Mouse (Mus musculus) gastrocnemius, adult 2 months (tissue): ENCODE results near the gene Acad8. TPM values are rescaled to one million over a fixed set of nuclear protein-coding genes. Genes with fewer than 3 reads are reported as not detected.
A peak's percentile ranks its signal among the peaks of the same experiment; 100 is the strongest.

Experiments
- DNase-seq: peaks from one replicate; pipeline ENCODE4 v3.0.0; 2022
- H3K27ac ChIP-seq: fragments of 200-600 bp; 2 replicates; pipeline ENCODE4 v1.8.1; 2022; ENCODE audit warnings: mild to moderate bottlenecking
- H3K4me3 ChIP-seq: fragments of 200-600 bp; 2 replicates; pipeline ENCODE4 v1.8.1; 2022; ENCODE audit warnings: mild to moderate bottlenecking, moderate library complexity
- CTCF ChIP-seq: fragments of 200-600 bp; IDR thresholded peaks from 2 replicates; pipeline ENCODE4 v1.8.1; 2022; ENCODE audit warnings: antibody characterized with exemption, mild to moderate bottlenecking, moderate library complexity
- intact Hi-C: fragments of 180-260 bp; cut with DNase I; formaldehyde crosslinking; loops from one replicate; pipeline ENCODE4 v1.15.1; 2025
- total RNA-seq, 2 experiments: library from RNA; stranded (reverse); gene quantifications; 2 replicates each; pipeline ENCODE4 v1.2.3; 2021

Acad8 gene
- total RNA-seq, 2 experiments from 2014 or later: 31.7 to 37.1 TPM

- DNase-seq: no peak
These were observed 6.6 kb upstream of the Acad8 start for GRCm38 (mm10) chr9:27005933-27006332.

GRCm38 (mm10) chr9:27005231-27005630 lies 5.9 kb upstream of the Acad8 start:
- intact Hi-C loops: no loop called here
- H3K27ac ChIP-seq: no peak overlapping the region
- no peak for TF ChIP-seq CTCF
- no peak for DNase-seq
- no peak overlapping the region for H3K4me3 ChIP-seq

More at GRCm38 (mm10) chr9:27005933-27006332, 6.6 kb upstream of the Acad8 start:
- intact Hi-C loops: no loop called here
- no peak for TF ChIP-seq CTCF
- Histone ChIP-seq H3K27ac (no peak overlapping the region), H3K4me3 (no peak overlapping the region)

GRCm38 (mm10) chr9:26998669-26999460 lies 501 bp downstream of the Acad8 start:
- no peak for TF ChIP-seq CTCF
- intact Hi-C loops: loop anchor here (1.0 kb wide), 1 partner anchor 31 kb away; the partner anchor contains the start of genes Ncapd3 and Vps26b
- H3K27ac ChIP-seq: peak overlapping the region; percentile 94
- H3K4me3 ChIP-seq: peak overlapping the region; percentile 89
- DNase-seq: peak; percentile 38

GRCm38 (mm10) chr9:26997501-26997900 lies 1.9 kb downstream of the Acad8 start:
- H3K4me3 ChIP-seq: no peak overlapping the region
- no peak for TF ChIP-seq CTCF
- intact Hi-C loops: no loop called here
- H3K27ac ChIP-seq: no peak overlapping the region
- no peak for DNase-seq

- no peak for DNase-seq
- no peak overlapping the region for H3K4me3 ChIP-seq
- TF ChIP-seq CTCF: no peak
- intact Hi-C loops: no loop called here
- H3K27ac ChIP-seq: no peak overlapping the region
These were observed 2.3 kb downstream of the Acad8 start for GRCm38 (mm10) chr9:26997062-26997461.

- TF ChIP-seq CTCF: no peak
- intact Hi-C loops: no loop called here
- DNase-seq: no peak
These were observed 5.5 kb downstream of the Acad8 start for GRCm38 (mm10) chr9:26993900-26994299.

GRCm38 (mm10) chr9:26993118-26993517 lies 6.2 kb downstream of the Acad8 start:
- intact Hi-C loops: no loop called here
- Histone ChIP-seq H3K27ac (peak overlapping the region; percentile 1; the same call in 1 of the 2 replicates), H3K4me3 (no peak overlapping the region)
- no peak for TF ChIP-seq CTCF
- no peak for DNase-seq

More at GRCm38 (mm10) chr9:26993900-26994299, 5.5 kb downstream of the Acad8 start:
- Histone ChIP-seq H3K27ac (no peak overlapping the region), H3K4me3 (no peak overlapping the region)

GRCm38 (mm10) chr9:26990181-26990580 lies 9.2 kb downstream of the Acad8 start:
- no peak overlapping the region for H3K27ac ChIP-seq
- intact Hi-C loops: no loop called here
- no peak for TF ChIP-seq CTCF
- no peak overlapping the region for H3K4me3 ChIP-seq
- DNase-seq: no peak

- no peak for TF ChIP-seq CTCF
- Histone ChIP-seq H3K27ac (no peak overlapping the region), H3K4me3 (no peak overlapping the region)
- intact Hi-C loops: no loop called here
- DNase-seq: no peak
These were observed 13.6 kb downstream of the Acad8 start for GRCm38 (mm10) chr9:26985668-26986277.

- intact Hi-C loops: no loop called here
- no peak overlapping the region for H3K27ac ChIP-seq
- H3K4me3 ChIP-seq: no peak overlapping the region
- TF ChIP-seq CTCF: no peak
- no peak for DNase-seq
These were observed 14.2 kb downstream of the Acad8 start for GRCm38 (mm10) chr9:26985090-26985613.

GRCm38 (mm10) chr9:26978776-26979175 lies 20.6 kb downstream of the Acad8 start:
- Histone ChIP-seq H3K27ac (no peak overlapping the region), H3K4me3 (no peak overlapping the region)
- intact Hi-C loops: no loop called here
- no peak for TF ChIP-seq CTCF
- DNase-seq: no peak

GRCm38 (mm10) chr9:26977754-26978153 lies 21.6 kb downstream of the Acad8 start:
- no peak for DNase-seq
- Histone ChIP-seq H3K4me3 (no peak overlapping the region), H3K27ac (no peak overlapping the region)
- intact Hi-C loops: no loop called here
- no peak for TF ChIP-seq CTCF

- DNase-seq: no peak
- intact Hi-C loops: no loop called here
- no peak overlapping the region for H3K27ac ChIP-seq
- H3K4me3 ChIP-seq: no peak overlapping the region
- no peak for TF ChIP-seq CTCF
These were observed 51.6 kb downstream of the Acad8 start for GRCm38 (mm10) chr9:26947790-26948189.
